Mouse (Mus musculus) embryo, embryonic 10.5 days (tissue): Measurements from ENCODE around the gene Col13a1.

ENCODE experiments used
- DNase-seq: peaks from one replicate; pipeline ENCODE4 v3.0.0-alpha.2; 2015; ENCODE audit warnings: low spot score

The Col13a1 gene

DNA sequence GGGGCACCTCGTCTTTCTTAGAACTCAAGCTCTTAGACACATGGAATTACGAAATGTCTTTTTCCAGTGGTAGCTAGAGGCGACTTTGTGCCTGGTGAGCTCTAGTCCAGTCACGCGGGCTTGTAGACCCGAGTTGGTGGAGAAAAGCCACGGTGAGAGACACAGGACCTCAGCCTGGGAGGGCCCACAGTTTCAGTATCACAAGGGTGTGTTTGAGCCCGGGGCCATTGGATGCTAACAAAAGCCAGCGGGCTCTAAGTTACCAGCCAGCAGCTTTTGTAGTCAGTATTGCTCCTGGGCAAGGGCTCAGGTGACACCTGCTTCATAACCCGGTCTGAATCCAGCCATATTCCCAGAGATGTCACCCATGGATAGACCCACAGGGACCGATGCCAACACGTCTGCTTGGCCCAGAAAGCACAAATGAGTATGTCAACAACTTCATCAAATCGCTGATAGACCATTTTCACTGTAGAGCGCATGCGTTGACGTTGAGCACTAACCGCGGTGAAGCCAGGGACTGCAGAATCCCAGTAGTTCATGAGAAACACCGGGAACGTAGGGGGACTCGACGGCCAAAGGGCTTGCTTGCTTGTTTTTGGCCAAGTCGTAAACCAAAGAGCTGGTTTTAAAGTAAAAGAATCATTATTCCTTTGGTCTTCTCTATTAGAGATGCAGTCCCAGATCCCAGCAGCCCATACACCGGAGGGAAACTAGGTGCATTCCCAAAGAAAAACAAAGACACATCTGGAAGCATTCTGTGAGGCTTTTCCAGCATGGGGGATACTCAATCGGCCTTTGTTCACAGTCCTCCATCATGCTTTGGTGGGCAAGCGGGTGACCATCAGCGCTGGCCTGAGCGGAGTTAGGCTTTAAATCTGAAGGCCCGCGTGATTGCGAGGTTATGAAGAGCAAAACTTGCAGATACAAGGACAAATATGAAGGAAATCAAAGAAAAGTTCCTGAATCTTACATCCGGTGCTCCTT lies 150.7 kb downstream of the Col13a1 start:
- peak; percentile 36 for DNase-seq

DNA sequence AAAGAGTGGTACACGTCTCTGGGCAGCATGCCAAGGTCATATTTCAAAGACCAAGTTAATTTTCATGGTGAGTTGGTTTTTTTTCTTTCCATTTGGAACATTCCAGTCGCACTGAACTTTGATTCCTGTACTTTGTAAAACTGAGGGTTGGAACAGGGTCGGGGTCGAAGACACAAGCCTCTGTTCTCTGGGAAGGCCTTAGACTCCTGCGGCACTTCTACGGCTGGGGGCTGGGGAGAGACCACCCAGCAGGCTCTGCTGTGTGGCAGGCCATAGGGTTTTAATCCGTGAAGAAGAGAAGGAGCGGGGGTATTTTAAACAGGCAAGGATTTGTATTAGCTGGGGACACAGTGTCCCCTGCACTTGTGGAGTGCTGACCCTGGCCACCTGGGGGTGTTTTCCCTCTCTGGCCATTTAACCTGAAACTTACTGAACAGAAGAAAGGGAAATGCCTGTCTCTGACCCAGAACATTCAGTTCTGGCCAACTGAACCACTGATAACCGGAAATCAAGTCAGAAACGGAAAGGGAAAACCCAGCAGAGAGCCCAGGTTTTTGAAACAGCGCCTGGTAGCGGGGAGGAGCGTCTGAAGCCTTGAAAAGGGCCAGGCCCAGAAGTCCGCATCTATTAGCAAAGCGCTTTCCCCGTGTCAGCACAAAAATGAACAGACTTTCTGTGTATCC lies 152.0 kb downstream of the Col13a1 start:
- peak; percentile 75 for DNase-seq

DNA sequence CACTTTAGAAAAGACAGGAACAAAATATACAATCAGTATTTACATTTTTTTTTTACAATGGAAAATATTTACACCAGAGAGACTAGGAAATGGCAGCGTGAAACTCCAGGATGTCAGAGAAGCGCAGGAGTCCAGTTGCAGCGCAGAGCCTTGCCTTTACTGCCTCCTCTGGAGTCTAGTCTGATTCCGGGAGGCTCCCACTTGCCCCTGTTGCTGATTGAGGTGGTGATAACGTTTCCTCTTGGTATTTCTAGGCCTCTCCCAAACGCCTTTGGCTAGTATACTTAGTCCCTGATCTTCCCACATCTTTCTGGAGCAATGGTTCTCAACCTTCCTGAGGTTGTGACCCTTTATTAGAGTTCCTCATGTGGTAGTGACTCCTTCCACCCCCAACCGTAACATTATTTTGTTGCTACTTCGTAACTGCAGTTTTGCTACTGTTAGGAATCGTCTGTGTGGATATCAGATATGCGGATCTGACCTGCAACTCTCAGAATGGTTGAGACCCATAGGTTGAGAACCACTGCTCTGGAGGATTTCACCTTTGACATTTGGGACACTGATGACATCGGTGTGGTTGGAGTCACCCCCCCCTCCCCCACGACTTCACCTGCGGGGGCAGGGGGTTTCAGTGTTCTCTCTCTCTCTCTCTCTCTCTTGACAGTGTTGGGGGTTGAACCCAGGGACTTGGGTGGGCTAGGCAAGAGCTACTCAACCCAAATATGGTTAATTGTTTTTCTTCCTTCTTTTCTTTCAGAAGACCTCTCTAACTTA lies 152.7 kb downstream of the Col13a1 start:
- peak; percentile 32 for DNase-seq

DNA sequence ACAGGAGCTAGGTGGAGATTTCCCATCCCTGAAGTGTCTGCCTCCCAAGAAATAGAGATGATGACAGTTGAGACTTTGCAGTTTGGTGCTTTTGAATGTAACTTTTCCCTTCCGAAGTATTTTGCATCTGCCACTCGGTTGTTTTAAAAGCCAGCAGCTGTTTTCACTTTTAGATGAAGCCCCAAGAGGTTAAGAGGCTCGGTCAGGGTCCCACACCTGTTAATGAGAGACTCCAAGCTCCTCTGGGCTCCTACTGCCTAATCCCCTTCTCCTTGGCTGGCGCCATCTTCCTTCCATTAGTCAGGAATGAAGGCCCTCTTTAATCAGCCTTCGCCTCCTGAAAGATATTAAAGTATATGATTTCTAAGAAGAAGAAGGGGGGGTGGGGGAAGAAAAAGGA lies 153.4 kb downstream of the Col13a1 start:
- peak; percentile 53 for DNase-seq

DNA sequence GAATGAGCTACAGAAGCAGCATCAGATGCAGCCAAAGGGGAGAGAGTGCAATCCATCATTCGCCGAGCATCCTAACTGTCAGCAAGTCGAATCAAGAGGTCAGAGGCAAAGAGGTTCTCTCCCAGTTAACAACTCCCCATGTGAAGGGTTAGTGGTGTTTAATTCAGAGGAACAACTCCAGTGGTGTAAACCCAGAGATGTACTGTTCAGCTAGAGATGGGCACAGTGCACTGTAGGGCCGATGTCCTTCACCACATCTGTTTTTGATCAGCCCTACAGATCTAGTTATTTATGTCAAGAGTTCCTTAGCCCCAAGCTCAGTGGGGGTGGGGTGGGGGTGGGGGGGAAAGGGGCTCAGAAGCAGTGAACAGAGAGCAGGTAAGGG lies 155.2 kb downstream of the Col13a1 start:
- DNase-seq: peak; percentile 71

DNA sequence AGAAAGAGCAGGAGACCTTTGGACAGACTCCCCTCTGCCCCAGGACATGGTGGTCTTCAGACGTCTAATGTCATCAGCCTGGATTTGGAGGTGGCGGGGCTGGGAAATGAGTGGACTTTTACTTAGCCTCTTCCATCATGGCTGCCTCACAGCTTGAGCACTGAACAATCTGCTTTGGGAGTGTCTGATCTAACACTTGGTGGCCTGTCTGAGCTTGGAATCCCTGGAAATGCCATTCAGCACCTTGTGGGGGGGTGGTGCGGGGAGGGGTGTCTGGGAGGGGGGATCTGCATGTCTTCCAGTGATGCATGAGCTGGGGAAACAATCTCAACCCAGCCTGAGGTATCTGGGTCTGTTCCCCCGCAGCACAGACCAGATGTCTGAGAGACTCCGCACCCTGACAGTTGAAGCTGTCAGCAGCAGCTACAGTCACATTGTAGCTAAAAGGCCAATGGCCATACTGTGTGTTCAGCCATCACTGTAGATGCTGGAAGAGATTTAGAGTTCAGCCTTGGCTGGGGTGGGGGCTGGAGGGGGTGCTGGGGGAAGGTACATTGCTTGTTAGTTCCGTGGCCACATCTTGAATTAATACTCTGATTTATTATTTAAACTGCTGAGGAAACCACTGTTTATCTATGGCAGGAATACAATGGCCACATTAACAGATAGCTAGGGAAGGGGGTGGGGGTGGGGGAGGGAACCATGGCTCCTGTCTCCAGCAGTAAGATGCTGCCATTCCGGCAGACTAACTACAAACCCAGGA lies 155.8 kb downstream of the Col13a1 start:
- peak; percentile 58 for DNase-seq

- no peak for DNase-seq
Observed at GRCm38 (mm10) chr10:61820050-61820449, 158.9 kb downstream of the Col13a1 start.

- DNase-seq: peak; percentile 48
Observed at GRCm38 (mm10) chr10:61811987-61812386, 166.9 kb downstream of the Col13a1 start.

DNA sequence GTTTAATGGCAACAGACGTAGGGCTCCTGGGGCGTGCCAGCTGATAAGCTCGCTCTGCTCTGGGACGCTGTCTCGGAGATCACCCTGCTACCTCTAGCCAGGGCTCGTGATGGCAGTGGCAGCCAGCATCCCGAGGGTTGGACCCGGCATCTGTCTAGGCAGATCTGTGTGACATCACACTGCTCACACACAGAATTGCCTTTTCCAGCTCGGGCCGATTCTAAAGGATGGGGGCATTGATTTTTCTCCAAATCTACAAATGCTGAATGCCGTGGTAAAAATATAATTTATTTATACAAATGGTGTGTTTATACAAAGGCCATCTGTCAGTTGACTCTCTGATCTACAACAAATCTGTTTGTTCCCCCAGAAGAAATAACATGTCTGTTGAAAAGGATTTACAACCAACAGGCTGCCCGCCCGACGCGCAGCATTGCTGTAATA lies 180.8 kb downstream of the Col13a1 start:
- DNase-seq: no peak

DNA sequence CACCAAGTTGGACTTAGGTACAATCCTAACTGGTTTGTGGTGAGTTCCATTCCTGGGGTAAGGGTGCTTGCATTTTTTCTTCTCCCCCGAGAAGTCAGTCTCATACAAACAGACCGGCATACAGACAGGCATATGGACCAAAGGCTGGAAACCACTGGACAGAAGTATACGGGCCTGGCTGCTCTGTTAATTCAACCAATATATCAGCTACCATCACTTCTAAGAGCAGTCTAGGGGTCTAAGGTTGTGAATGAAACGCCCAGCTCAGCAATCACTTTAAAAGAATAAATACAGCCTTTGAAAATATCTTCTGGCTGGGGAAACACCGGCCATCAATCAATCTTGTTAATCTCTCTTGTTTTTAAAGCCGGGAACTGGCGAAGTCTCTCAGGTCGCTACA lies 183.4 kb downstream of the Col13a1 start:
- DNase-seq: peak; percentile 35

DNA sequence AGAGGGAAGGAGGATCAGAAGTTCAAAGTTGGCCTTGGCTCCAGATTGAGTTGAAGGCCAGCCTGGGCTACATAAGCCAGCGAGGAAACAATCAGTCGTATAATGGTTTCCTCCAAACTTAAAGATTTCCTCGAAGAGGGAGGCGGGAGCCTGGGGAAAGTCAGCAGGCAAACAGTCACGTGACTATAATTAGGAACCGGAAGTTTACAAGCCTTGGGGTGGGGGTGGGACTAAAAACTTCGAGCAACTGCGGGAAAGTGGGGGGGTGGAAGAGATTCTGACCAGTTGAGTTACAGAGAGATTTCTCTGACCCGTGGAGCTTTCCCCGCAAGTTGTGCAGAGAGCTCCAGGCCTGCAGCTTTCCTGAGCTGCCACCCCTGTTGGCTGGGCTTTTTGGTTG lies 183.9 kb downstream of the Col13a1 start:
- DNase-seq: no peak

GRCm38 (mm10) chr10:61793015-61793414 lies 185.9 kb downstream of the Col13a1 start:
- DNase-seq: no peak

DNA sequence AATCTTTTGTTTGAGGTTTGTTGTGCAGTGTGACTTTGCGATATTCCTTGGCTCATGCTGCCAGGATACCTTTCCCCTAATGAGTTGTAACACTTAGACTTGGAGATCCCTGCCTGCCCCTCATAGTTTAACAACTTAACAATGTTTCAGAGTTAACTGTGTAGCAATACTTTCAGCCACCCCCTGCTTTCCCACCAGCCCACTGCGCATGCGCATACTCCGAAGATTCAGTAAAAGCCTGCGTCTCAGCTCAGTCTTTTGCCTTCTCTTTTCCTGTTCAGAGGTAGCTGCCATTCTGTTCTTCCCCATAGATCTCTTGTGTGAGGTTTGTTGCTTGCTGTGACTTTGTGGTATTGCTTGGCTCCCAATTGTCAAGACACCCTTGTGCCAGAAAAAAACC lies 190.4 kb downstream of the Col13a1 start:
- no peak for DNase-seq
